Mouse (Mus musculus) adrenal gland, postnatal 4 days (tissue): ENCODE measurements around the gene Olfr65. TPM values are rescaled to one million over a fixed set of nuclear protein-coding genes. Genes with fewer than 3 reads are reported as not detected.

Experiments
- total RNA-seq, 2 experiments: library from RNA; stranded (reverse); gene quantifications; 2 replicates each; pipeline ENCODE4 v1.2.3; 2021

Gene Olfr65
- total RNA-seq, 2 experiments from 2014 or later = not detected

Other genes with a start within 250 kb of the Olfr65 start
- gene Olfr623, start 239.8 kb upstream of the Olfr65 start, total RNA-seq = not detected
- gene Olfr624, start 232.3 kb upstream of the Olfr65 start, total RNA-seq = under 1 TPM in 1 of 2 experiments, not detected in 1; 0.06 TPM
- gene Olfr625-ps1, start 220.8 kb upstream of the Olfr65 start, total RNA-seq = not detected
- gene Olfr243, start 188.8 kb upstream of the Olfr65 start, total RNA-seq = not detected
- not detected for gene Olfr628, start 173.1 kb upstream of the Olfr65 start, total RNA-seq
- gene Olfr629, start 158.5 kb upstream of the Olfr65 start, total RNA-seq = not detected
- gene Olfr630, start 146.2 kb upstream of the Olfr65 start, total RNA-seq = not detected
- not detected for gene Olfr69, start 131.9 kb upstream of the Olfr65 start, total RNA-seq
- not detected for gene Olfr68, start 123.8 kb upstream of the Olfr65 start, total RNA-seq
- gene Olfr67, start 111.7 kb upstream of the Olfr65 start, total RNA-seq = not detected
- 100 to 1,000 TPM; 618 to 940 TPM for gene Hbb-bt, start 89.5 kb upstream of the Olfr65 start, total RNA-seq
- gene Hbb-bs, start 75.4 kb upstream of the Olfr65 start, total RNA-seq = 1,000 to 10,000 TPM; 4,172 to 4,820 TPM
- not detected for gene Hbb-bh2, start 63.0 kb upstream of the Olfr65 start, total RNA-seq
- not detected for gene Hbb-bh1, start 60.3 kb upstream of the Olfr65 start, total RNA-seq
- gene Hbb-y, start 50.3 kb upstream of the Olfr65 start, total RNA-seq = not detected
- not detected for gene Olfr66, start 17.2 kb upstream of the Olfr65 start, total RNA-seq
- not detected for gene Olfr64, start 9.0 kb upstream of the Olfr65 start, total RNA-seq
- not detected for gene Olfr631, start 25.3 kb downstream of the Olfr65 start, total RNA-seq
- not detected for gene Olfr632, start 30.9 kb downstream of the Olfr65 start, total RNA-seq
- not detected for gene Olfr633, start 41.0 kb downstream of the Olfr65 start, total RNA-seq
- gene Olfr635, start 67.7 kb downstream of the Olfr65 start, total RNA-seq = not detected
- not detected for gene Olfr638, start 95.3 kb downstream of the Olfr65 start, total RNA-seq
- gene Olfr639, start 113.8 kb downstream of the Olfr65 start, total RNA-seq = under 1 TPM in 1 of 2 experiments, not detected in 1; 0.08 TPM
- not detected for gene Olfr640, start 122.1 kb downstream of the Olfr65 start, total RNA-seq
- not detected for gene Olfr641, start 132.0 kb downstream of the Olfr65 start, total RNA-seq
- gene Olfr642, start 149.2 kb downstream of the Olfr65 start, total RNA-seq = not detected
- gene 4930516K23Rik, start 158.0 kb downstream of the Olfr65 start, total RNA-seq = not detected
- gene Olfr644, start 168.4 kb downstream of the Olfr65 start, total RNA-seq = not detected
- not detected for gene Olfr645, start 182.0 kb downstream of the Olfr65 start, total RNA-seq
- gene Olfr646, start 201.4 kb downstream of the Olfr65 start, total RNA-seq = not detected
- not detected for gene Ubqln5, start 226.3 kb downstream of the Olfr65 start, total RNA-seq
- not detected for gene Olfr643, start 233.9 kb downstream of the Olfr65 start, total RNA-seq
- not detected for gene Ubqln3, start 239.8 kb downstream of the Olfr65 start, total RNA-seq
- not detected for gene Ubqlnl, start 247.1 kb downstream of the Olfr65 start, total RNA-seq